Mouse (Mus musculus) heart, postnatal 0 days (tissue): ENCODE data around the gene Gm37240.

Experiments used
- CTCF ChIP-seq: IDR thresholded peaks from 2 replicates; pipeline ENCODE4 v1.5.1; 2016; ENCODE audit warnings: antibody characterized with exemption, control low read depth, low read depth
- EP300 ChIP-seq: IDR thresholded peaks from 2 replicates; pipeline ENCODE4 v1.6.1; 2016; ENCODE audit warnings: antibody characterized with exemption, low read depth

DNA sequence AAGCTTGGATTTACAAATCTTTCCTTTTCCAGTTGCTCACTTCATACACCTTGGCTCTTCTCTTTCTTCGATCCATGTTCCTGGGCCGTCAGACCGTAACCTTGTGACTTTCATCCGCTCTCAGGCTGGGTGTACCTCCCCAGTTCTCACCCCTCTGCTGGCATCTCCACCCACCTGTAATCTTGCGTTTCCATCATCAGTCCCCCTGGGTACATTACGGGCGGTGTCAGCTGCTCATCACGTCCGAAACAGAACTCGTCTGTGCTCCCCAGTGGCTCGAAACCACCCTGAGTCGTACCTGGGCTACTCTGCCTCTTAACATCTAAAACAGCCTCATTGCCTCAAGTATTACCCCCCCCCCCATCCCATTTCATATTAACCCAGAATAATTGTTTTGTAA lies 1215.2 kb downstream of the Gm37240 start:
- TF ChIP-seq CTCF (no peak), EP300 (no peak)
